Mouse (Mus musculus) thymus, adult 2 months (tissue): Measurements from ENCODE around the gene March10.

ENCODE experiments used
- CTCF ChIP-seq: fragments of 200-500 bp; IDR thresholded peaks from 2 replicates; pipeline ENCODE4 v1.5.1; 2012; ENCODE audit warnings: mild to moderate bottlenecking, control low read depth, low read length, moderate library complexity, borderline replicate concordance; ENCODE audit not compliant: control insufficient read depth, poor library complexity, insufficient read depth; ENCODE audit errors: extremely low read depth
- POLR2A ChIP-seq: fragments of 200-500 bp; IDR thresholded peaks from 2 replicates; pipeline ENCODE4 v1.6.1; 2012; ENCODE audit warnings: mild to moderate bottlenecking, low read length, control low read depth, moderate library complexity; ENCODE audit not compliant: control insufficient read depth, poor library complexity, insufficient read depth; ENCODE audit errors: extremely low read depth

- TF ChIP-seq POLR2A, result no peak
- TF ChIP-seq CTCF, result no peak
Observed at GRCm38 (mm10) chr11:105424643-105425042, 31.9 kb downstream of the March10 start.
